Mouse (Mus musculus): ENCODE results near the gene Nek11.

The Nek11 gene

GRCm38 (mm10) chr9:105309553-105310281 is 85.6 kb downstream of the Nek11 start:
- DNase-seq, result no peak

- no peak for DNase-seq
These were observed 89.3 kb downstream of the Nek11 start for GRCm38 (mm10) chr9:105306042-105306441.

- DNase-seq, result no peak
These were observed 93.1 kb downstream of the Nek11 start for GRCm38 (mm10) chr9:105302230-105302629.

GRCm38 (mm10) chr9:105301396-105301795 is 93.9 kb downstream of the Nek11 start:
- DNase-seq, result no peak

- DNase-seq, result no peak
These were observed 94.5 kb downstream of the Nek11 start for GRCm38 (mm10) chr9:105300738-105301325.

DNA sequence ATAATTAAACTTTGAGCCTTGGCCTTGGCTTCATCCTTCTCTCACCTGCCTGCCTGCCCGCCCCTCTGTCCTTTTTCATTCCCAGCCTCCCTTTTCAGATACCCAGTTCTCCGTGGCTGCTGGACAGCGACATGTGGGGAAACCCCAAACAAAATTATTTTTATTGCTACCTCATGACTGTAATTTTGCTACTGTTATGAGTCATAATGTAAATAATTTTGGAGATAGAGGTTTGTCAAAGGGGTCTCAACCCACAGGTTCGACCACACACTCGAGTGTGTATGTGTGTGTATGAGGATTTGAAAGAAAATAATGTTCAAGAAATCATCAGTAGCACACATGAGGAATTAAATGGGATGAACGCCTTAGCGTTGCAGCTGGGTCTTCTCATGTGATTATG is 110.7 kb downstream of the Nek11 start:
- no peak for DNase-seq

GRCm38 (mm10) chr9:105282725-105283124 is 112.6 kb downstream of the Nek11 start:
- DNase-seq, result peak; percentile 5

DNA sequence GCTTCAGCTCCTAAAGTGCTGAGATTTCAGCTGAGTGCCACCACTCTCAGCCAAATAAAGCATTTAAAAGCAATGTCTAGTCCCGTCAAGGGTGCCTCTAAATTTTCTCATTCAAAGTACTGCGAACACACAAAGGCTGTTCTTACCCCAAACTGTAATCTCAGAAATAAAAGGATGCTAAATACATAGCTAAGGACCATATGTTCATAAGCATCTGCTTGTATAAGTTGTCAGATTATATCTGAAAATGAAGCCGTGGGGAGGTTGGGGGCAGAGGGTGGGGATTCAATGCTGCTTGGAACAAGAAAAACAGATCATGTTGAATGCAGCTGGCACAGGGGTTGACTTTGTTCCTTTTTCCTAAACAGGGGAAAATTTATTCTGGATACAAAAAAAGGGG is 120.4 kb downstream of the Nek11 start:
- DNase-seq, result no peak

- no peak for DNase-seq
These were observed 121.0 kb downstream of the Nek11 start for GRCm38 (mm10) chr9:105274286-105274685.

- DNase-seq, result peak; percentile 25
These were observed 123.1 kb downstream of the Nek11 start for GRCm38 (mm10) chr9:105272241-105272640.

GRCm38 (mm10) chr9:105263140-105263539 is 132.2 kb downstream of the Nek11 start:
- no peak for DNase-seq

DNA sequence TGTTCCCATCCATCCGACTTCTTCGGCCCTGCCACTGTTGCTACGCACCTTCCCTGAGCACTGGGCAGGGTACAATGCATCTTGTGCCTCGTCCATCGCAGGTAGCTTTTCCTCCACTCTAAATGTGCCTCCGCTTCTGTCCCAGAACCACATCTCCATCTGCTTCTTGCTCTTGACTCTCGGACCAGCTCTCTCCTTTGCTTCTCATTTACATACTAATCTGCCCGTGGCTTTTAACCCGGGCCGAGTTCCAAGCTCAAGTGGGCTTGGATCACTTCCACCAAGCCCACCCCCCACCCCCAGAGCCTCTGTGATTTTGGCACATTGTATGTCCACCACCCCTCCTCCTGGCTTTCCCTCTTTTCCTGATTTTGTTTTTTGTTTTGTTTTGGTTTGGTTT is 137.7 kb downstream of the Nek11 start:
- no peak for DNase-seq

- no peak for DNase-seq
These were observed 141.2 kb downstream of the Nek11 start for GRCm38 (mm10) chr9:105254076-105254475.

- DNase-seq, result no peak
These were observed 142.8 kb downstream of the Nek11 start for GRCm38 (mm10) chr9:105252349-105253041.

GRCm38 (mm10) chr9:105251256-105251655 is 144.1 kb downstream of the Nek11 start:
- DNase-seq, result no peak

GRCm38 (mm10) chr9:105244024-105244423 is 151.3 kb downstream of the Nek11 start:
- peak; percentile 4 for DNase-seq

DNA sequence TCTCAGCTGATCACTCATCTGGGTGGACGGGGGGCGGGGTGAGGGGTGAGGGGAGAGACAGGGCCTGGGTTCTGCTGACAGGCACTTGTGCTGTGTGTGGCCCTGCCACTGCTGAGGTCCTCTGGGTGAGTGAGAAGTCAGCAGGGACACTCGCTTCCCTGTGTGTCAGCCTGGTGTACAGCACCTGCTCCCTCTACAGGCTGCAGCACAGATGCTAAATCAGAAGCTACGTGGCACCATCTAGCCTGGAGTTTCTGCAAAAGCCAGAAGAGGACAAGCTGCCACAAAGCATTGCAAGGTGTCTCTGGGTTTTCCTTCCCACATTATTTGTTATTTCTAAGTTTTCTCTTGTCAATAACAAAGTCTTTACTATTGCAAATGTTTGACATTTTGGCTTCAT is 180.9 kb downstream of the Nek11 start:
- DNase-seq, result no peak

GRCm38 (mm10) chr9:105200305-105200704 is 195.0 kb downstream of the Nek11 start:
- DNase-seq, result no peak

GRCm38 (mm10) chr9:105186725-105187124 is 208.6 kb downstream of the Nek11 start:
- no peak for DNase-seq

GRCm38 (mm10) chr9:105182392-105182791 is 212.9 kb downstream of the Nek11 start:
- no peak for DNase-seq

GRCm38 (mm10) chr9:105144992-105145391 is 250.3 kb downstream of the Nek11 start, which contains the start of gene 1700080E11Rik:
Gene 1700080E11Rik (minus strand): TSS chr9:105145092.
- DNase-seq, result no peak

DNA sequence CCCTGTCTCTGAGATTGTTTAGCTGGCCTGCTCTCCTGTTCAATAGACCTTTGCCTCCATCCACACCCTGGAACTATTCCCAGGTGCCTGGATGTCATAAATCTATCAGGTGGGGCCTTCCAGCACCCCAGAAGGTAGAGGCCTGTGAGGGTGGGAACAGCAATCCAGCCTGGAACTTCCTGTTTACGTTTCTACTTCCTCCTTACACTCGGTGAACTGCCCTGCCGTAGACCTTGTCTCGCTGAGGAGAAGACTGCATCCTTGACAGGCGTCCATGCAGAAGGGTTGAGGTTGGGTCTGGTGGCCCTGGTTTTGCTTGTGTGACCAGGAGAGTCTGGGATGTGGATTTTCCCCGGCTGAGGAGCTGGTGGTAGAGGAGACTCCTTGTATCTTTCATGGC is 256.1 kb downstream of the Nek11 start:
- no peak for DNase-seq

DNA sequence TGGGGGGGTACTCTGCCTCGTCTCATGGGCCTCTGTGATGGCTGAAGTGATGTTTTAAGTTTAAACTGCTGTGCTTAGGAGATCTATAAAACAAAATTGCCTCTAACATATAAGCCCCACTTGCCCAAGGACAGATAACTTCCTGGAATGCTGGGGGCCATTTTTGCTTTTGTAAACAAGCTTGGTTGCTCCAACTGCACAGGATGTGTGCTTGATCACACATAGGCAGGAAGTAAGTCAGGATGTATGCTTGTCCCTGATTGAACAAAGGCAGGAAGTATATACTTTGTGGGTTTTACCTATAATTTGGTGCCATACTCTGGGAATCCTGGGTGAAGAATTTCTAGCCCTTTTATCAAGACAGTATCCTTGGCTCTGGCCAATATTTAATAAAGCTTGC is 258.9 kb downstream of the Nek11 start:
- DNase-seq, result no peak

GRCm38 (mm10) chr9:105134536-105134935 is 260.8 kb downstream of the Nek11 start:
- DNase-seq, result no peak

Data from kidney, adult 18-20 months (tissue).